Mouse (Mus musculus) naive thymus-derived CD4-positive, alpha-beta T cell, adult 2 months (primary cell): ENCODE results near the gene F11.

ENCODE experiments used
- DNase-seq: peaks from one replicate; pipeline ENCODE4 v3.0.0-alpha.2; 2011; ENCODE audit warnings: low read depth

Gene F11

GRCm38 (mm10) chr8:45261920-45262319 lies at the start of gene F11:
TSS of gene F11 (minus strand) at chr8:45262031.
- DNase-seq = no peak

DNA sequence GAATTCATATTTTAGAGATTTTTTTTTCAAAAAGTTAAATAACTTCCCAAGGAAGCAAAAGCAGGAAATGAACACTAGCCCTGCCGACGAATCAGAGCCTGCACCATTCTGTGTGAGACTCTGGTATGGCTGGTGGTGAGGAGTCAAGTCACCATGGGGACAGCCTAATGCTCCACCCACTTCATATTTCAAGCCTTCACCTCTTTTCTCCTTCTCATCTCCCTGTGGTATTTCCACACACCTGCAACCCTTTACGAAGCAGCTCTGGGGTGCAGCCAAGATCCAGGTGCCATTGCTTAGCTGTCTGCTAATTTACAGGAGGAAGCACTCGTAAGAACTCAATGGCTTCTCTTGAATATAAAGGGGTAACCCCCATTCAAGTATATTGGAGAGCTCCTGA lies 49.1 kb upstream of the F11 start:
- no peak for DNase-seq

- no peak for DNase-seq
These were observed 46.5 kb upstream of the F11 start, which contains the start of gene Gm45753 for GRCm38 (mm10) chr8:45308366-45308765. TSS of gene Gm45753 (minus strand) at chr8:45308466.

DNA sequence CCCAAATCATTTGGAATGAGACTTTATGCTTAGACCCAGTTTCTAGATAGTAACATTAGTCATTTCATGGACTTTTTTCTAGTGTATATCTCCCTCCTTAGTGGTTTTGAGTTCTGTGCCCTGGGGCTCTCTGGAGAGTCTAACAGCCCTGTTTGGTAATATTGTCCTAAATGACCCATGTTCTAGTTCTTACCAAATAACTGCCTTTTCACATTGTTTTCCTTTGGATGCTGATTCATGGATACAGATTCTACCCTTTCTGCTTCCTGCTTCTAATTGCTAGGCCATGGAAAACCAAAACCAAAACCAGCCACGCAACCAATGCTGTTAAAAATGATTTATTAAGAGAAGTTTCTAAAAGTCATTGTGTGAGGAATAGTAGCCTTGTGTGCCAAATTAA lies 43.6 kb upstream of the F11 start:
- DNase-seq = no peak

GRCm38 (mm10) chr8:45304354-45304753 lies 42.5 kb upstream of the F11 start:
- no peak for DNase-seq

DNA sequence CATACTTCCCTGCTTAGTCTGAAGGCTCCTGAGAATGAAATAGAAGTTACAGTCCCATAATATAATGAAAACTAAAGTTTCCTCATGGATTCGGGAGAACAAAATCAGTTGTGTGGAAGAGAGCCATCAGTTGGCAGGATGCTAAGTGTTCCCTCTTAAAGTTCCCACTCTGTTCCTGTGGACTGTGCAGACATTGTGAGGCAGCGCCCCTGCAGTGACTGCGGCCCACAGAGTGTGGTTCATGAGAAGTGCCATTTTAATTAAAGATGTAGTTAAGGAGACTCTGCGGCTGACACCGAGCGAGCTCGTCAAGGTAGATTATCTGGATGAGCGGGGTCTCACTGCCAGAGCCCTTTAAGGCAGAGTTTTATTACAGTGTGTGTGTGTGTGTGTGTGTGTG lies 40.6 kb upstream of the F11 start:
- no peak for DNase-seq

- no peak for DNase-seq
These were observed 33.4 kb upstream of the F11 start for GRCm38 (mm10) chr8:45295276-45295675.

GRCm38 (mm10) chr8:45294687-45295086 lies 32.9 kb upstream of the F11 start, which contains the start of gene Klkb1:
TSS of gene Klkb1 (minus strand) at chr8:45294859.
- DNase-seq = no peak

DNA sequence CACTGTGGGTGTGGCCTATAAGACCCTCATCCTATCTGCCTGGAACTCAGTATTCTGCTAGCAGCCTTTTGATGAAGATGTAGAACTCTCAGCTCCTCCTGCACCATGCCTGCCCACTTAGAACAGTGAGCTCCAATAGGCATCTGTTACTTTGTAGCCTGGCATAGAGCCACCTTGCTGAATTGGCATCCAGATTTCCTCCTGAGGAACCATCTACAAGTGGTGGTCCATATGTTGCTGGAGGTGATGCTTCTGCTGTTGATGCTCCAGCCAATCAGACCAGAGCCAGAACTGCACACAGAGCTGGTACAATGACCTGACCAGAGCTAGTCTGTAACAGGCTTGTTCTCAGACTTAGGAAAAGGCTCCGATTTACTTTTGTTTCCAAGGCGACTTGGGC lies 30.0 kb upstream of the F11 start:
- DNase-seq = no peak

GRCm38 (mm10) chr8:45281630-45282029 lies 19.8 kb upstream of the F11 start:
- DNase-seq = no peak

- no peak for DNase-seq
These were observed 15.6 kb upstream of the F11 start for GRCm38 (mm10) chr8:45277453-45277852.

- DNase-seq = no peak
These were observed 12.5 kb upstream of the F11 start for GRCm38 (mm10) chr8:45274317-45274716.

DNA sequence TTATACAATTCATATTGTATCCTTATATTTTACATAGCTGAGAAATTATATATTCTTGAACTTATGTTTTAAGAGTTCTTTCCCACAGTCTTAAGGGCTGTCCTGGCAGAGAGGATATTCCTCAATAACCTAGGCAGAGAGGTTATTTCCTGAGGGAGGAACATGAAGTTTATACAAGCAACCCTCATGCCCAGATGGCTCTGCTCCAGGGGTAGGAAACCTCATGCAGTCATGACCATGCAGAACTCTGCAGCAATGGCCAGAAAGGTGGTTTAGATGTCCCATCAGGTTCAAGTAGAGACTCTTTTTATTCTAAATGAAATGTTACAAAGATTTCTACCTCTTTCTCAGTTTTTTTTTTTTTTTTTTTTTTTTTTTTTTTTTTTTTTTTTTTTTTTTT lies 7.2 kb upstream of the F11 start:
- DNase-seq = no peak

GRCm38 (mm10) chr8:45268485-45268884 lies 6.7 kb upstream of the F11 start:
- DNase-seq = no peak

DNA sequence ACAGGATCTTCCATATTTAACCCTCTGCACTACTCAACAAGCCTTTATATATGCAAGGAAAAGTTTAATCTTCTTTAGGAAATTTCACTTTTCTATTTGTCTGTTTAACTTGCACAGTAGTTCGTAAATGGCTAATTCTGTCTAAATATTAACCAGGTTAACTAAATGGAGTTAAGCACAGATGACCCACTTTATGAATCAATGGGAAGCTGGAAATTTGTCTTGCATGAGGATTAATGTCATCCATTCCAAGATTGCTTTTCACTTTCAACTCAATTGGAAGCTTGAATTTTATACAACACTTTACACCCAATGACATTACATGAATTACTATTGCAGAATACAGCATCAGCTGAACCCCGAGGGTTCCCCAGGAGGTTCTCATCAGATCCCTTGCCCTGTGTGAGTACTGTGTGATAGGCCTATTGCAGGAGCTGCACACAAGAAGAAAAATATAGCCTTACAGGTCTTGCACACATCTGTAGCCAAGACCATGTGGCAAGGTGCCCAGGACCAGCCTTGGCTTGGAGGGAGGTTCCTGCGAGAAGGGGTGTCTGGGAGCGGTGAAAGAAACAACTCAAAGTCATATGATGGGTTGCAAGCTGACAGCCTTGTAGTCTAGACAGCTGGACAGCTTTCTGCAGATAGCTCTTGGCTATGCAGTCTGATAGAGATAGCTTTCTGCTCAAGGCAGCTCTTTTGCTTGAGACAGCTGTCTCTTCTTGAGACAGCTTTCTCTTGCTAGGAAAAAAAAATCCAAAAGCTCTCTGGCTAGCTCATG lies 6.0 kb upstream of the F11 start:
- DNase-seq = no peak

DNA sequence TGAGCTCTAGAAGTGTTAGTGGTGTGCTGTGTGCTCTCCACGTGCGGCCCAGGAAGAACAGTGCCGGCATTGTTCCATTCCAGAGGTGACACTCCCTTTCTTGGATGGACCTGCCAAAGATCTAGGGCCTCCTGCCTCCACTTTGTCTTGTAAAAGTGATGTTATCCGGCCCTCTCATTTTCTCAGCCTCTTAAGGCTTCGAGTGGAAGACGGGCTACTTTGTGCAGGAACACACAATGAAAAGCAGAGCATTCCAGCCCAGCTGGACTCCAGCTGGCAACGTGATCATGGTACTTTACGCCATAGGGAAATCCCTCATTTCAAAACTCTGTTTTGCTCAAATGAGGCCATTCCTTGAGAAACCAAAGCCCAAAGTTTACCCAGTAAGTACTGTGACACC lies 5.2 kb upstream of the F11 start:
- DNase-seq = no peak

DNA sequence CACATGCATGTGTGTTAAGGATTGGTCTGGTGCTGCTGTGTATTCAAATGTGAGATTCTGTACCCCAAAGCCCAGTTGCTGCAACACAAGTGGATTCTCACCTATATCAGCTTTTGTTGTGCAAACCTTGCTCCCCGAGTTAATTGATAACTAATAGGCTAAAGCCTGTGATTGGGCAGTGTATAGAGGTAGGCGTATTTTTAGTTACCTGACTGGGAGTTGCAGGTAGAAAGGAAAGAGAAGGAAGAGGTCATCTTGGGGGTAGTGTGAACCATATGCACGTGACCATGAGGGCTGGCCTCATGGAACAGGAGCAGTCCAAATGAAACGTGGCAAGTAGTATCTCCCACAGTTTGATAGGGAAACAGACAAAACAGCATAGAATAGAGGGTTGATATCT lies 3.1 kb upstream of the F11 start:
- DNase-seq = no peak

DNA sequence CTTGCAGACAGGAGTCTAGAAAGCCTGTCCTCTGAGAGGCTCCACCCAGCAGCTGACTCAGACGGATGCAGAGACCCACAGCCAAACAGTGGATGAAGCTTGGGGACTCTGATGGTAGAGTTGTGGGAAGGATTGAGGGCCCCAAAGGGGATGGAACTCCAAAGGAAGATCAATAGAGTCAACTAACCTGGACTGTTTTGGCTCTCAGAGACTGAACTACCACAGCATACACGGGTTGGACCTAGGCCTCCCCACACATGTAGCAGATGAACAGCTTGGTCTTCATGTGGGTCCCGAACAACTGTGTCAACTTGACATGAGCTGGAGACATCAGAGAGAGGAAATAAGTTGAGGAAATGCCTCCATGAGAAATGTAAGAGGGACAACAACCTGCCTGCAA lies 1.0 kb upstream of the F11 start:
- no peak for DNase-seq

- no peak for DNase-seq
These were observed 3.4 kb downstream of the F11 start for GRCm38 (mm10) chr8:45258421-45258820.

GRCm38 (mm10) chr8:45255040-45255439 lies 6.8 kb downstream of the F11 start:
- no peak for DNase-seq

DNA sequence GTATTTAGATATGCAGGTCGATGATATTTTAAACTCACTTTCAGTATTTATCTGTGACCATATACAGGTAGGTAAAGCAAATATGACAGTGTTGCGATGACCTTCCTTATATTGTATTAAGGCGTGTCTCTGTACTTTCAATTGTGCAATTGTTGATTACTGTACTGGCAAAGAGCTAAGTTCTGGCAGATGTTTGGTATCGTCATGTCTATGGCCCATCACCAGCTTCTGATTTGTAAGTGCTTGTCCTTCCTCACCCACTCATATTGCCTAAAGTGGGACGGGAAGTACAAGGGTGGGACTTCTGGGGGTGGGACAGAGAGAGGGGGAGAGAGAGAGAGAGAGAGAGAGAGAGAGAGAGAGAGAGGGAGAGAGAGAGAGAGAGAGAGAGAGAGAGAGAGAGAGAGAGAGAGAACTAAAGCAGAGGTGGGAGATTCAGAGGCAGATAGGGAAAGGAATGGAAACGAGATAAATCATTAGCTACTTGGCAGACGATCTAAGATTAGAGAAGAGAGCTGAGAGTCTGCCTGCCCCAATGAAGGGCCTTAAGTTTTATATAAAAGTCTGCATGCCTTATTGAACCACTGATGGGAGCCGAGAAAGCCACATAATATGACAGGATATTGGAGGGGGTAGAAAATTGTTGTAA lies 7.5 kb downstream of the F11 start:
- no peak for DNase-seq

- DNase-seq = no peak
These were observed 8.2 kb downstream of the F11 start for GRCm38 (mm10) chr8:45253586-45253985.

- no peak for DNase-seq
These were observed 8.7 kb downstream of the F11 start for GRCm38 (mm10) chr8:45253111-45253510.

DNA sequence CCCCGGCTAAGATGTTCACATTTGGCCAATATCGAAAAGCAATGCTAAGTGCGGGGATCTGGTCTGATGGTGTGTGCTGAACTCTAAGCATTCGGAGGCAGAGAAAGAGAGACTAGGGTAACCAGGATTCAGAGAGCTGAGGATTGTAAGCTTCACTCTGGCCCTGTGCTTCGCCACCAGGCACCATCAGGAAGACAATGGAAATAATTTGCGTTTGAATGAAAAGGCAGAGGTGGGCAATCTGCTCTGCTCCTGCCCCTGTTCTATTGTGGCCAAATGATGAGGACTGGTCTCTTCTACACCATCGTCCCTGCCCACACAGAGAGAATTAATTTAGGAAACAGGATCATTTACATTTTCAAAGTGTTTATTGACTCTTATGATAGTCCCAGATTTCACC lies 15.5 kb downstream of the F11 start:
- no peak for DNase-seq
